Mouse (Mus musculus) heart, embryonic 16.5 days (tissue): ENCODE measurements around the gene Osbpl5. TPM values are rescaled to one million over a fixed set of nuclear protein-coding genes. Genes with fewer than 3 reads are reported as not detected.

Experiments used
- ATAC-seq: fragments of 200-750 bp; cut with Nextera tagmentation; replicated peaks from 2 replicates; pipeline ENCODE4 v1.8.0; 2017; ENCODE audit warnings: moderate number of reproducible peaks; ENCODE audit not compliant: insufficient read depth, low FRiP score; ENCODE audit errors: extremely low read depth
- H3K27ac ChIP-seq: fragments of 300-500 bp; sonication (generic); 2 replicates; pipeline ENCODE4 v1.5.1; 2014; ENCODE audit warnings: mild to moderate bottlenecking, low read length, control low read depth, moderate library complexity
- H3K27me3 ChIP-seq: fragments of 300-500 bp; sonication (generic); 2 replicates; pipeline ENCODE4 v1.6.1; 2014; ENCODE audit warnings: low read length, mixed read lengths; ENCODE audit not compliant: control insufficient read depth, insufficient read depth
- H3K36me3 ChIP-seq: fragments of 300-500 bp; sonication (generic); 2 replicates; pipeline ENCODE4 v1.6.1; 2014; ENCODE audit not compliant: control insufficient read depth, insufficient read depth
- H3K4me1 ChIP-seq: fragments of 300-500 bp; sonication (generic); 2 replicates; pipeline ENCODE4 v1.6.1; 2014; ENCODE audit warnings: low read length, mixed read lengths; ENCODE audit not compliant: control insufficient read depth, insufficient read depth
- H3K4me2 ChIP-seq: fragments of 300-500 bp; sonication (generic); 2 replicates; pipeline ENCODE4 v1.6.1; 2014; ENCODE audit warnings: low read depth, mild to moderate bottlenecking, control low read depth, low read length
- H3K4me3 ChIP-seq: fragments of 300-500 bp; sonication (generic); 2 replicates; pipeline ENCODE4 v1.5.1; 2014; ENCODE audit warnings: mild to moderate bottlenecking, control low read depth, low read length
- H3K9ac ChIP-seq: fragments of 300-500 bp; sonication (generic); 2 replicates; pipeline ENCODE4 v1.6.1; 2014; ENCODE audit warnings: low read length, control low read depth
- H3K9me3 ChIP-seq: fragments of 300-500 bp; sonication (generic); replicated peaks from 2 replicates; pipeline ENCODE4 v1.6.1; 2016; ENCODE audit warnings: low read length; ENCODE audit not compliant: control insufficient read depth
- WGBS: fragments of 180-500 bp; shearing (Covaris S2); extraction: QIAGEN DNeasy Blood & Tissue Kit; methylation state at CpG from one replicate; pipeline ENCODE4 v1.1.7; 2014; 5-methylcytosine and 5-hydroxymethylcytosine counted together
- polyA plus RNA-seq: library from polyadenylated mRNA; unstranded; fragments of >200 nt; fragmentation: Nextera tagmentation; extraction: Ambion mirVana; gene quantifications from 2 replicates; pipeline ENCODE4 v1.2.1, GENCODE M21; 2015

The Osbpl5 gene
- polyA plus RNA-seq, 1 experiment from 2014 or later: 35.8 TPM

DNA sequence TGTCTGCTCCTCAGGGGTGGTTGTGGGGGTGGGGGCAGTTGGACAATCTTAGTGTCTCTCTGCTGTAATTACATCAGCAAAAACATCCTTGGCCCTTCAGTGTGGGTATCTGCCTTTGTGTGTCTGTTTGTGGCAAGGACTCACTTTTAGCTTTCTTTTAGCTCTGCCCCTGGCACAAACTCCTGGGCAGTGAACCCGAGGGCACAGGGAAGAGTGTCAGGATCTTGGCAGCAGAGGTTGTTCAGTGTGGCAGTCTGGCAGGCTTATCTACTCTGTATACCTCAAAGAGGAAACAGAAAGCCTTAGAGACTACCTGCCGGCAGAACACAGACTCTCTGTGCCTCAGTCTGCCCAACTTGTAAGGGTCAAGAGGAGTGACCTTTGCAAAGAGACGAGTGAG, 911 bp upstream of the Osbpl5 start:
- no peak for ATAC-seq

DNA sequence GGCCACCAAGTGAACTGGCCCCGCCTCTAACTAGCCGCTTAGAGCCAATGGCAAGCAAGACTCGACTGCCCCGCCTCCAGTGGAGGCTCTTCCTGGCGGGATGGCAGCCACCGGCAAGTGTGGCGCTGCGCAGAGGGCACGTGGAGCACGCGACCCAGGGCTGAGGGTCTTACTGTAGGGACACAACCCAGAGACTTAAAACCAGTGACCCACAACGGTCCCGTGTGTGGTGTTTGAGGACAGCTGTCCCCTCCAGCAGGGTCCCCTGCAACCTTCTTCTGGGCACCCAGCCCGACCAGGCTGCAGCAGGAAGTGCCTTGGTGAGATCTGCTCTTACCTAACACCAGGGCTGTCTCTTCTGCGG, 224 bp upstream of the Osbpl5 start:
- peak overlapping the region; percentile 91 for H3K4me2 ChIP-seq
- H3K4me1 ChIP-seq: peaks cover 7% of the 10 kb centered on the region
- H3K27ac ChIP-seq: no peak overlapping the region
- H3K9ac ChIP-seq: peak overlapping the region; percentile 55
- peaks cover 16% of the 10 kb centered on the region; the same call in 1 of the 2 replicates for H3K27me3 ChIP-seq
- WGBS: 2% methylated on average over 15 of the region's 15 CpGs
- H3K9me3 ChIP-seq: no peaks in the 10 kb centered on the region
- H3K4me3 ChIP-seq: peak overlapping the region; percentile 51
- peak; percentile 86 for ATAC-seq
- H3K36me3 ChIP-seq: no peaks in the 10 kb centered on the region

More for the DNA sequence above, 911 bp upstream of the Osbpl5 start:
- Histone ChIP-seq H3K36me3 (no peaks in the 10 kb centered on the region), H3K4me1 (peaks cover 6% of the 10 kb centered on the region), H3K4me2 (peak overlapping the region; percentile 91), H3K9me3 (no peaks in the 10 kb centered on the region), H3K9ac (no peak overlapping the region), H3K4me3 (no peak overlapping the region), H3K27me3 (peaks cover 16% of the 10 kb centered on the region), H3K27ac (no peak overlapping the region)
- 58% methylated on average over 3 of the region's 3 CpGs for WGBS

DNA sequence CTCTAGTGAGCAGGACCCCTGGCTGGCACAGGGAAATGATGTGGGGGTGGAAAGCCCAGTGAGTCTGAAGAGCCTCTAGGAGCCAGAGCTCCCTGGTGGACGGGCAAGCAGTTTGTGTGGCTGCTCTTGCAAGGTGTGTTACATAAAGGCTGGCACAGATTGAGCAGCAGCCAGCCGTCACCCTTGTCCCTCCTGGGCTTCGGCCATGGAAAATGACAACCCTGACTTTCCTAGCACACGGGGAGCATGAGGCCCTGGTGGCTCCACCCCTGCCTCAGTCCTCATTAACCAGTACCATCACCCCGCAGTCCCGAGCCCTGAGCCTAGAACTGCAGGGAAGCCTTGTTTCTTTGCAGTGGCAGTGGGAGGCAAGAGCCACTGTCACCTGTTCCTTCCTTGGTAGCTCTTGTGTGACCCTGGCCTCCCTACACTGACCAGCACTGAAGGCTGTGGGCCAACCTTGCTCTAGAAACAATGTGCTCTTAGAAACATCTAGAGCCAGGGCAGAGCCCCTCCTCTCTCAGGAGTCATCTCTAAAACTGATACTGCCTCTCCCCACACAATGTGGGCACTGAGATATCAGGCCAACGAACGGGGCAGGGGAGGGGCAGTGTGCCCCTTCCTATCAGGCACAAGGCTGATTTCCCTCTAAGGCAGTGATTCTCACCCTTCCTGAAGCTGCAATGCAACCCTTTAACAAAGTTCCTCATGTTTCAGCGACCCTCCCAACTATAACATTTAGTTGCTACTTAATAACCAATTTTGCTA, 1.2 kb downstream of the Osbpl5 start:
- Histone ChIP-seq H3K27ac (no peak overlapping the region), H3K4me1 (peaks cover 9% of the 10 kb centered on the region), H3K4me2 (no peak overlapping the region), H3K4me3 (no peak overlapping the region), H3K36me3 (no peaks in the 10 kb centered on the region), H3K9me3 (no peaks in the 10 kb centered on the region), H3K27me3 (peaks cover 16% of the 10 kb centered on the region; the same call in 1 of the 2 replicates), H3K9ac (no peak overlapping the region)
- 67% methylated on average over 9 of the region's 9 CpGs for WGBS
- ATAC-seq: no peak

DNA sequence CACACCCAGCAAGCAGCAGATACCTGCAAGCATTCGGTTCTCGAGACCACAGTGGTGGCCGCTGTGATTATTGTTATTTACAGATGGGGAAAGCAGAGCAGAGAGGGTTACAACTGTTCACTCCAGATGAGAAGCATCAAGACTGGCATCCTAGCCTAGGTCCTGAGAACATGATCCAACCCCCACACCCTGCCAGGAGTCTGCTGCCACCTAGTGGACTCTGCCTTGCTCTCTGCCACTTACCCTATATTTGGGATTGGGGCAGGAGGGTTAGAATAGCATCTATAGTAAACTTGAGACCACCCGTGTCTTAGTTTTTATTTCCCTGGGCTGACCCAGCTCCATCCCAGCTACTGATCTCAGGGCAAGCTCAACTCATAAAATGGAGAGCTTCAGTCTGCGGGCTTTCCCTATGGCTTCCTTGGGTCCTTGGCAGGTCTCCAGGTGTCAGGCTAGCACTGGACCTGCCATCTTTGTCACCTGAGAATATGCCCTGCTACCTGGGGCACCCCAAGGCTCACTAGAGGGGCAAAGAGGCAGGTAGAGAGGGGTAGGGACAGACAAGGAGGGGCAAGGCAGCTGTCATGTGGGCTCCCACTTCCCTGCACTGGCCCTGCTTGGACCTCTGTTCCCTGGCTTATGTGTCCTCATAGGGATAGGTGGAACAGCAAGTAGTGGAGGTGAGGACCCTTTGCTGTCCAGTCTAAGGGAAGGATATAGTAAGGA, 2.6 kb downstream of the Osbpl5 start:
- no peak overlapping the region for H3K9ac ChIP-seq
- no peak overlapping the region for H3K27ac ChIP-seq
- H3K9me3 ChIP-seq: no peaks in the 10 kb centered on the region
- WGBS: 45% methylated on average over 5 of the region's 5 CpGs
- H3K4me3 ChIP-seq: no peak overlapping the region
- peaks cover 9% of the 10 kb centered on the region for H3K4me1 ChIP-seq
- H3K4me2 ChIP-seq: no peak overlapping the region
- no peak for ATAC-seq
- H3K27me3 ChIP-seq: peaks cover 16% of the 10 kb centered on the region; the same call in 1 of the 2 replicates
- H3K36me3 ChIP-seq: no peaks in the 10 kb centered on the region

DNA sequence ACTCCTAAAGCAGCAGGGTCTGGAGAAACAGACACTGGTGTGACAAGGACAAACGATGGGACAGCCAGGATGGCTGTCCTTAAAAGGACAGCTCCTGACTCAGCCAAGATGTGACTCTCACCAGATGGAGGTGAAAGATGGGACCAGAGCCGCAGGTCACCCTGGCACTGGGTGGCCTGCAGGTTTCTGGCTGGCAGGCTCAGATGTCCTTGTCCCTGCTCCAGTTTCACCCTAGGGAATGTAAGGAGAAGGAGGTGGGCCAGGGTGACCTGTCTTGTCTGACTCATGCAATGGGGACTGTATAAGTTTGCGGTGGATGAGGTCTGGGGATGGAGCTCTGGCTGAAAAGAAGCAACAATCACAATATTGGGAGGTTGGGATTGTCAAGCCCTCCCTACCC, 4.2 kb downstream of the Osbpl5 start:
- no peak for ATAC-seq
- H3K9ac ChIP-seq: no peak overlapping the region
- no peaks in the 10 kb centered on the region for H3K36me3 ChIP-seq
- no peak overlapping the region for H3K4me3 ChIP-seq
- peaks cover 16% of the 10 kb centered on the region; the same call in 1 of the 2 replicates for H3K27me3 ChIP-seq
- H3K27ac ChIP-seq: no peak overlapping the region
- no peaks in the 10 kb centered on the region for H3K9me3 ChIP-seq
- 69% methylated on average over 3 of the region's 3 CpGs for WGBS
- peaks cover 9% of the 10 kb centered on the region for H3K4me1 ChIP-seq
- no peak overlapping the region for H3K4me2 ChIP-seq

DNA sequence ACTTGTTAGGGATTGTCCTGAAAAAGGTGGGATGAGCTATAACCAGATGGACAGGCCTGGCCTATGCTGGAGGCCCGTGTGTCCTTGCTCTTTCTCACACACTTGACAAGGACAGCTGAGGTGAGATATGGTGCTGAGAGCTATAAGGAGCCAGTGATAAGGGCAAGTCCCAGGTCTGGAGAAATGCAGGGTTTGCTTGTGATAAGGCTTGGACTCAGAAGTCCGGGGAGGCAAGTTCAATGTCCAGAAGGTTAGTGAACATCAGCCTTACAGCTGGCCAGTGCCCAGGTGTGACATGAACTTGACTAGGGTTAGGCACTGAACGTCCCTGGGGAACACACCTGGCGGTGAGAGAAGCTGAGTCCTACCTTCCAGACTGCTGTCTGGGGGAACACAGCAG, 4.7 kb downstream of the Osbpl5 start:
- Histone ChIP-seq H3K4me1 (peaks cover 7% of the 10 kb centered on the region), H3K9ac (no peak overlapping the region), H3K27me3 (peaks cover 16% of the 10 kb centered on the region; the same call in 1 of the 2 replicates), H3K27ac (no peak overlapping the region), H3K36me3 (no peaks in the 10 kb centered on the region), H3K9me3 (no peaks in the 10 kb centered on the region), H3K4me2 (no peak overlapping the region), H3K4me3 (no peak overlapping the region)
- 31% methylated on average over 4 of the region's 4 CpGs for WGBS
- ATAC-seq: no peak

DNA sequence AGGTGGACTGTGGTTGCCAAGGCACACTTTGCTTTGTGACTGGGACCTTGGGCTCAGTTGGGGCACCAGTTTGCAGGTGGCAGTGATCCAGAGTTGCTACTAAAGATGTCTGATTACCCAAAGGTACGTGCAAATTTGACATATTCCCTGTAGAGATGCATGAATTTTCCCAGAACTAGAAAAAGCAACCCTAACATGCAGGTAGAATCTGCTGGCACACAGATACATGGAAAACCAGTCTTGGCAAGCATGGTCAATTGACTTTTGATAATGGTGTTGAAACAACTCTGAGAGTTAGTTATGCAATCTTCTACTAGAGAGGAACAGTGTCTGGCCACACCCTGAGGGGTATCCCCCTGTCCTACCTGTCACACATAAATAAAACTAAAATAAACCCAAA, 5.4 kb downstream of the Osbpl5 start:
- Histone ChIP-seq H3K27me3 (peaks cover 15% of the 10 kb centered on the region; the same call in 1 of the 2 replicates), H3K9me3 (no peaks in the 10 kb centered on the region), H3K4me3 (no peak overlapping the region), H3K27ac (no peak overlapping the region), H3K36me3 (no peaks in the 10 kb centered on the region), H3K4me2 (no peak overlapping the region), H3K4me1 (peaks cover 4% of the 10 kb centered on the region), H3K9ac (no peak overlapping the region)
- WGBS: 84% methylated on average over 1 of the region's 1 CpGs
- ATAC-seq: no peak

DNA sequence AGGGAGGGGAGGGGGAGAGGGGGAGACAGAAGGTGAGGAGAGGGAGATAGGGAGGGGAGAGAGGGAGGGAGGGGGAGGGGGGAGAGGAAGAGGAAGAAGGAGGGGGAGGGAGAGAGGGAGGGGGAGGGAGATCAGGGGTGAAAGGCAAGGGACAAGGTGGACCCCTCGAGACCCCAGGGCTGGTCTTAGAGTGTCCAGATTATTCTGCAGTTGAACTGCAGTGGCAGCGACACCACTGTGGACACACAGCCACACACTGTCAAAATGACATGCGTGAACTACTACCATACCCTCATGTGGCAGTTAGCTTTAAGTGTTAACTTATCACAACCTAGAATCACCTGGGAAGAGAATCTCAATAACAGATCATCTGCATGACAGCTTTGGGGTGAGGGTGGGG, 7.7 kb downstream of the Osbpl5 start:
- Histone ChIP-seq H3K4me3 (no peak overlapping the region), H3K4me2 (no peak overlapping the region), H3K27me3 (no peaks in the 10 kb centered on the region), H3K9me3 (no peaks in the 10 kb centered on the region), H3K36me3 (no peaks in the 10 kb centered on the region), H3K27ac (no peak overlapping the region), H3K9ac (no peak overlapping the region), H3K4me1 (peaks cover 3% of the 10 kb centered on the region)
- WGBS: 68% methylated on average over 3 of the region's 3 CpGs
- ATAC-seq: no peak
